Mouse (Mus musculus): ENCODE measurements around the gene Enam. TPM values are rescaled to one million over a fixed set of nuclear protein-coding genes. Genes with fewer than 3 reads are reported as not detected.

Enam gene
- polyA plus RNA-seq (2014; fragmentation: Illumina TruSeq; extraction: RNeasy Lipid Tissue Mini Kit (QIAGEN cat#74804)) = not detected

DNA sequence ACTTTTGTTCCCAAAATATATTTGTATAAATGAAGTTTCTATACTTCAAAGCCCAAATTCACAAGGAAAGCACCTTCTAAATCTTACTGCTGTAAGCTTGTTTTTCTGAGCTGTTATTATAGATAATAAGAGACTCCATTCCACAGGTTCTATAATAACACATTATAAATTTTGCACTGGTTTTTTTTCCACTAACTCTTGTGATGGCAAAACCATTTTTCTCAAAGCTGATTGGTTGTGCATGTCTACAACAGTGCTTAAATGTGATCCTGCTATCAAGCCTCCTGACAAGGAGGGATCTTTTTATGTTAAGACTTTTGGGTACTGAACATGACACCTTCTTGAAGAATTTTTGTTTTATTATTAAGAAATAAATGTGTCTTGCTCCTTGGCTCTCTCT is at the start of gene Enam:
Gene Enam (plus strand): TSS at position 301 of the 400 bp plus-strand sequence.

DNA sequence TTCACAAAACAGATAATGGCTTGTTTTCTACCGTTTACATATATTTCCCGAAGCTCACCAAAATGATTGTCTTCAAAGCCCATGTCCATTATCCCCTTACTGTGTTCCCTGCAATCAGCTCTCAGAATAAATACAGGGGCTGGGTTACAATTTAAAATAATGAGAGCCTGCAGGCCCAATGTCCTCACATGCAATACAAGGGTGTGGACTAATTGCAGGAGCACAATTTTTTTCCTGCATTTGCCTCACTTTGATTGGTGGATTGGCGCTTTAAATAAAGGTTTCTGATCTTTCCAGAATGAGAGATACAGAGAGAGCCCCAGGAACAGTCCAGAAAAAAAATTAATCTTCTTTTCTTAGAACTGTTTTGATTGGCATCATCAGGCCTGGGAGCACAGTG is 32.1 kb upstream of the Enam start, which contains the start of gene Ambn:
Gene Ambn (plus strand): TSS at position 301 of the 400 bp plus-strand sequence.

GRCm38 (mm10) chr5:88527657-88528056 is 39.9 kb downstream of the Enam start, which contains the start of gene Jchain:
Jchain (minus strand) TSS chr5:88527891.

GRCm38 (mm10) chr5:88554086-88554886 is 66.5 kb downstream of the Enam start, which contains the start of gene Utp3:
Utp3 (plus strand) TSS chr5:88554462.

Other genes with a start within 250 kb of the Enam start
- gene Gm7714, start 219.1 kb upstream of the Enam start, polyA plus RNA-seq (2014; fragmentation: Illumina TruSeq; extraction: RNeasy Lipid Tissue Mini Kit (QIAGEN cat#74804)) = not detected
- 1.7 TPM for gene Prol1, start 170.7 kb upstream of the Enam start, polyA plus RNA-seq (2014; fragmentation: Illumina TruSeq; extraction: RNeasy Lipid Tissue Mini Kit (QIAGEN cat#74804))
- gene Amtn, start 111.9 kb upstream of the Enam start, polyA plus RNA-seq (2014; fragmentation: Illumina TruSeq; extraction: RNeasy Lipid Tissue Mini Kit (QIAGEN cat#74804)) = not detected
- gene Ambn, start 32.0 kb upstream of the Enam start, polyA plus RNA-seq (2014; fragmentation: Illumina TruSeq; extraction: RNeasy Lipid Tissue Mini Kit (QIAGEN cat#74804)) = not detected
- 8.8 TPM for gene Jchain, start 39.9 kb downstream of the Enam start, polyA plus RNA-seq (2014; fragmentation: Illumina TruSeq; extraction: RNeasy Lipid Tissue Mini Kit (QIAGEN cat#74804))
- 99.1 TPM for gene Utp3, start 66.5 kb downstream of the Enam start, polyA plus RNA-seq (2014; fragmentation: Illumina TruSeq; extraction: RNeasy Lipid Tissue Mini Kit (QIAGEN cat#74804))
- gene Rufy3, start 77.1 kb downstream of the Enam start, polyA plus RNA-seq (2014; fragmentation: Illumina TruSeq; extraction: RNeasy Lipid Tissue Mini Kit (QIAGEN cat#74804)) = 45.0 TPM
- 356 TPM for gene Grsf1, start 188.2 kb downstream of the Enam start, polyA plus RNA-seq (2014; fragmentation: Illumina TruSeq; extraction: RNeasy Lipid Tissue Mini Kit (QIAGEN cat#74804))
- gene Mob1b, start 232.9 kb downstream of the Enam start, polyA plus RNA-seq (2014; fragmentation: Illumina TruSeq; extraction: RNeasy Lipid Tissue Mini Kit (QIAGEN cat#74804)) = 124 TPM

Data from ovary, adult 10 weeks (tissue).